Mouse (Mus musculus) ES-Bruce4 (cell line): ENCODE results near the gene Chst2.

Source experiments
- EP300 ChIP-seq: IDR thresholded peaks from 2 replicates; pipeline ENCODE4 v1.6.1; 2011; ENCODE audit warnings: low read depth, low read length; ENCODE audit not compliant: insufficient read depth
- POLR2A ChIP-seq: IDR thresholded peaks from one replicate; pipeline ENCODE4 v1.8.1; 2011; ENCODE audit warnings: low read length; ENCODE audit not compliant: insufficient read depth

- TF ChIP-seq POLR2A (no peak), EP300 (no peak)
These were observed 45.4 kb upstream of the Chst2 start for GRCm38 (mm10) chr9:95451931-95452330.
